Mouse (Mus musculus): ENCODE results near the gene Antxr1.

DNA sequence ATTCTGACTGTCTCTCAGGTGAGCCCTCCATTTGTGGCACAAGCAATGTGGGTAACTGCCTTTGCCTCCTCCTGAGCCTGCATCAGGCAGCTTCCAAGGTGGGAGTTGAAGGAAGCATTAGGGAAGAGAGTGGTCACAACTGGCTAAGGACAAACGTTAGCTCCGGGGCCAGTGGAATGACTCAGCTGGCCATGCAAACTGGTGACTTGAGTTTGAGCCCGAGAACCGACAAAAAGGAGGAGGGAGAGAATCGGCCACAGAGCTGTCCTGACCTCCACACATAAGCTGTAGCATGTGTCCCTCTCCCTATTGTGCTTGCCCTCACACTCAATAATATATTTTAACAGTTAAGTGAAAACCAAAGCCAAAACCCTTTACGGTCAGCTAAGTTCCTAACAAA lies 152.9 kb downstream of the Antxr1 start:
- TF ChIP-seq POLR2A (IDR thresholded peaks at IDR 0.05; ENCODE audit: low read depth, low read length): no peak
- TF ChIP-seq CTCF (IDR thresholded peaks at IDR 0.05; ENCODE audit: borderline replicate concordance, insufficient read depth, low read length): no peak

Data from embryonic fibroblast, embryonic 13.5 days (primary cell).